Mouse (Mus musculus) thymus, adult 2 months (tissue): ENCODE data around the gene Fhad1.

ENCODE experiments used
- CTCF ChIP-seq: fragments of 200-500 bp; IDR thresholded peaks from 2 replicates; pipeline ENCODE4 v1.5.1; 2012; ENCODE audit warnings: mild to moderate bottlenecking, control low read depth, low read length, moderate library complexity, borderline replicate concordance; ENCODE audit not compliant: control insufficient read depth, poor library complexity, insufficient read depth; ENCODE audit errors: extremely low read depth
- POLR2A ChIP-seq: fragments of 200-500 bp; IDR thresholded peaks from 2 replicates; pipeline ENCODE4 v1.6.1; 2012; ENCODE audit warnings: mild to moderate bottlenecking, low read length, control low read depth, moderate library complexity; ENCODE audit not compliant: control insufficient read depth, poor library complexity, insufficient read depth; ENCODE audit errors: extremely low read depth

- TF ChIP-seq CTCF, result no peak
- no peak for TF ChIP-seq POLR2A
Observed at GRCm38 (mm10) chr4:142026965-142027364, 12.1 kb upstream of the Fhad1 start.
